Mouse (Mus musculus): ENCODE measurements around the gene Lgals2.

The Lgals2 gene

GRCm38 (mm10) chr15:78843581-78844469 is 11.5 kb downstream of the Lgals2 start:
- H3K27me3 ChIP-seq (ENCODE audit: control insufficient read depth, insufficient read depth, low read length, poor library complexity, severe bottlenecking): no peaks in the 10 kb centered on the region; the same call in 1 of the 2 replicates
- H3K36me3 ChIP-seq (ENCODE audit: control insufficient read depth, insufficient read depth, low read length, poor library complexity, severe bottlenecking): no peaks in the 10 kb centered on the region
- no peak for DNase-seq (ENCODE audit: low read depth, low spot score)

GRCm38 (mm10) chr15:78842371-78843163 is 12.8 kb downstream of the Lgals2 start, which contains the start of gene Cdc42ep1:
Cdc42ep1 (plus strand) TSS chr15:78842624.
- no peaks in the 10 kb centered on the region for H3K36me3 ChIP-seq (ENCODE audit: control insufficient read depth, insufficient read depth, low read length, poor library complexity, severe bottlenecking)
- DNase-seq (ENCODE audit: low read depth, low spot score): no peak

GRCm38 (mm10) chr15:78841161-78841790 is 14.1 kb downstream of the Lgals2 start:
- no peak for DNase-seq (ENCODE audit: low read depth, low spot score)
- Histone ChIP-seq H3K36me3 (ENCODE audit: control insufficient read depth, insufficient read depth, low read length, poor library complexity, severe bottlenecking) (no peaks in the 10 kb centered on the region), H3K27me3 (ENCODE audit: control insufficient read depth, insufficient read depth, low read length, poor library complexity, severe bottlenecking) (no peaks in the 10 kb centered on the region; the same call in 1 of the 2 replicates)

More at GRCm38 (mm10) chr15:78842371-78843163, 12.8 kb downstream of the Lgals2 start, which contains the start of gene Cdc42ep1:
- H3K27me3 ChIP-seq (ENCODE audit: control insufficient read depth, insufficient read depth, low read length, poor library complexity, severe bottlenecking): no peaks in the 10 kb centered on the region; the same call in 1 of the 2 replicates

- Histone ChIP-seq H3K27me3 (ENCODE audit: control insufficient read depth, insufficient read depth, low read length, poor library complexity, severe bottlenecking) (no peaks in the 10 kb centered on the region; the same call in 1 of the 2 replicates), H3K36me3 (ENCODE audit: control insufficient read depth, insufficient read depth, low read length, poor library complexity, severe bottlenecking) (no peaks in the 10 kb centered on the region)
- no peak for DNase-seq (ENCODE audit: low read depth, low spot score)
Observed at GRCm38 (mm10) chr15:78840751-78841150, 14.6 kb downstream of the Lgals2 start.

GRCm38 (mm10) chr15:78840241-78840640 is 15.1 kb downstream of the Lgals2 start:
- Histone ChIP-seq H3K36me3 (ENCODE audit: control insufficient read depth, insufficient read depth, low read length, poor library complexity, severe bottlenecking) (no peaks in the 10 kb centered on the region), H3K27me3 (ENCODE audit: control insufficient read depth, insufficient read depth, low read length, poor library complexity, severe bottlenecking) (no peaks in the 10 kb centered on the region; the same call in 1 of the 2 replicates)
- no peak for DNase-seq (ENCODE audit: low read depth, low spot score)

GRCm38 (mm10) chr15:78839744-78840143 is 15.6 kb downstream of the Lgals2 start:
- H3K27me3 ChIP-seq (ENCODE audit: control insufficient read depth, insufficient read depth, low read length, poor library complexity, severe bottlenecking): no peaks in the 10 kb centered on the region; the same call in 1 of the 2 replicates
- no peaks in the 10 kb centered on the region for H3K36me3 ChIP-seq (ENCODE audit: control insufficient read depth, insufficient read depth, low read length, poor library complexity, severe bottlenecking)
- no peak for DNase-seq (ENCODE audit: low read depth, low spot score)

GRCm38 (mm10) chr15:78836086-78836621 is 19.2 kb downstream of the Lgals2 start:
- DNase-seq (ENCODE audit: low read depth, low spot score): no peak
- no peaks in the 10 kb centered on the region; the same call in 1 of the 2 replicates for H3K27me3 ChIP-seq (ENCODE audit: control insufficient read depth, insufficient read depth, low read length, poor library complexity, severe bottlenecking)
- no peaks in the 10 kb centered on the region for H3K36me3 ChIP-seq (ENCODE audit: control insufficient read depth, insufficient read depth, low read length, poor library complexity, severe bottlenecking)

GRCm38 (mm10) chr15:78835200-78836085 is 19.9 kb downstream of the Lgals2 start:
- Histone ChIP-seq H3K36me3 (ENCODE audit: control insufficient read depth, insufficient read depth, low read length, poor library complexity, severe bottlenecking) (no peaks in the 10 kb centered on the region), H3K27me3 (ENCODE audit: control insufficient read depth, insufficient read depth, low read length, poor library complexity, severe bottlenecking) (no peaks in the 10 kb centered on the region; the same call in 1 of the 2 replicates)
- DNase-seq (ENCODE audit: low read depth, low spot score): no peak

GRCm38 (mm10) chr15:78834233-78835005 is 20.9 kb downstream of the Lgals2 start:
- no peak for DNase-seq (ENCODE audit: low read depth, low spot score)
- Histone ChIP-seq H3K36me3 (ENCODE audit: control insufficient read depth, insufficient read depth, low read length, poor library complexity, severe bottlenecking) (no peaks in the 10 kb centered on the region), H3K27me3 (ENCODE audit: control insufficient read depth, insufficient read depth, low read length, poor library complexity, severe bottlenecking) (no peaks in the 10 kb centered on the region)

- no peak for DNase-seq (ENCODE audit: low read depth, low spot score)
- Histone ChIP-seq H3K27me3 (ENCODE audit: control insufficient read depth, insufficient read depth, low read length, poor library complexity, severe bottlenecking) (no peaks in the 10 kb centered on the region), H3K36me3 (ENCODE audit: control insufficient read depth, insufficient read depth, low read length, poor library complexity, severe bottlenecking) (no peaks in the 10 kb centered on the region)
Observed at GRCm38 (mm10) chr15:78833582-78833981, 21.7 kb downstream of the Lgals2 start.

- Histone ChIP-seq H3K27me3 (ENCODE audit: control insufficient read depth, insufficient read depth, low read length, poor library complexity, severe bottlenecking) (no peaks in the 10 kb centered on the region), H3K36me3 (ENCODE audit: control insufficient read depth, insufficient read depth, low read length, poor library complexity, severe bottlenecking) (no peaks in the 10 kb centered on the region)
- no peak for DNase-seq (ENCODE audit: low read depth, low spot score)
Observed at GRCm38 (mm10) chr15:78832701-78833123, 22.6 kb downstream of the Lgals2 start.

GRCm38 (mm10) chr15:78831720-78832657 is 23.3 kb downstream of the Lgals2 start:
- DNase-seq (ENCODE audit: low read depth, low spot score): no peak
- H3K27me3 ChIP-seq (ENCODE audit: control insufficient read depth, insufficient read depth, low read length, poor library complexity, severe bottlenecking): no peaks in the 10 kb centered on the region

More at GRCm38 (mm10) chr15:78831720-78832657, 23.3 kb downstream of the Lgals2 start:
- no peaks in the 10 kb centered on the region for H3K36me3 ChIP-seq (ENCODE audit: control insufficient read depth, insufficient read depth, low read length, poor library complexity, severe bottlenecking)
